Mouse (Mus musculus) midbrain, embryonic 12.5 days (tissue): ENCODE measurements around the gene Tmem201. TPM values are rescaled to one million over a fixed set of nuclear protein-coding genes. Genes with fewer than 3 reads are reported as not detected.

Source experiments
- ATAC-seq: fragments of 200-750 bp; cut with Nextera tagmentation; 2 replicates; pipeline ENCODE4 v1.8.0; 2017; ENCODE audit warnings: low read depth, moderate TSS enrichment, moderate library complexity; ENCODE audit not compliant: low FRiP score
- H3K27ac ChIP-seq: fragments of 300-500 bp; sonication (generic); replicated peaks from 2 replicates; pipeline ENCODE4 v1.5.1; 2016; ENCODE audit warnings: mild to moderate bottlenecking
- H3K27me3 ChIP-seq: fragments of 300-500 bp; sonication (generic); 2 replicates; pipeline ENCODE4 v1.6.1; 2016; ENCODE audit warnings: mild to moderate bottlenecking
- H3K36me3 ChIP-seq: fragments of 300-500 bp; sonication (generic); 2 replicates; pipeline ENCODE4 v1.6.1; 2016
- H3K4me1 ChIP-seq: fragments of 300-500 bp; sonication (generic); 2 replicates; pipeline ENCODE4 v1.6.1; 2016
- H3K4me2 ChIP-seq: fragments of 300-500 bp; sonication (generic); replicated peaks from 2 replicates; pipeline ENCODE4 v1.6.1; 2016; ENCODE audit warnings: mild to moderate bottlenecking, moderate library complexity
- H3K4me3 ChIP-seq: fragments of 300-500 bp; sonication (generic); 2 replicates; pipeline ENCODE4 v1.5.1; 2016; ENCODE audit warnings: mild to moderate bottlenecking
- H3K9ac ChIP-seq: fragments of 300-500 bp; sonication (generic); replicated peaks from 2 replicates; pipeline ENCODE4 v1.6.1; 2016; ENCODE audit warnings: mild to moderate bottlenecking, moderate library complexity
- H3K9me3 ChIP-seq: fragments of 300-500 bp; sonication (generic); 2 replicates; pipeline ENCODE4 v1.6.1; 2016; ENCODE audit warnings: mild to moderate bottlenecking
- WGBS: fragments of 180-500 bp; shearing (Covaris S2); methylation state at CpG from one replicate; pipeline ENCODE4 v1.1.7; 2016; 5-methylcytosine and 5-hydroxymethylcytosine counted together
- polyA plus RNA-seq: library from polyadenylated mRNA; unstranded; fragments of >200 nt; fragmentation: Nextera tagmentation; extraction: Ambion mirVana; gene quantifications from 2 replicates; pipeline ENCODE4 v1.2.1, GENCODE M21; 2016

The Tmem201 gene
- polyA plus RNA-seq, 1 experiment from 2014 or later = 39.3 TPM

DNA sequence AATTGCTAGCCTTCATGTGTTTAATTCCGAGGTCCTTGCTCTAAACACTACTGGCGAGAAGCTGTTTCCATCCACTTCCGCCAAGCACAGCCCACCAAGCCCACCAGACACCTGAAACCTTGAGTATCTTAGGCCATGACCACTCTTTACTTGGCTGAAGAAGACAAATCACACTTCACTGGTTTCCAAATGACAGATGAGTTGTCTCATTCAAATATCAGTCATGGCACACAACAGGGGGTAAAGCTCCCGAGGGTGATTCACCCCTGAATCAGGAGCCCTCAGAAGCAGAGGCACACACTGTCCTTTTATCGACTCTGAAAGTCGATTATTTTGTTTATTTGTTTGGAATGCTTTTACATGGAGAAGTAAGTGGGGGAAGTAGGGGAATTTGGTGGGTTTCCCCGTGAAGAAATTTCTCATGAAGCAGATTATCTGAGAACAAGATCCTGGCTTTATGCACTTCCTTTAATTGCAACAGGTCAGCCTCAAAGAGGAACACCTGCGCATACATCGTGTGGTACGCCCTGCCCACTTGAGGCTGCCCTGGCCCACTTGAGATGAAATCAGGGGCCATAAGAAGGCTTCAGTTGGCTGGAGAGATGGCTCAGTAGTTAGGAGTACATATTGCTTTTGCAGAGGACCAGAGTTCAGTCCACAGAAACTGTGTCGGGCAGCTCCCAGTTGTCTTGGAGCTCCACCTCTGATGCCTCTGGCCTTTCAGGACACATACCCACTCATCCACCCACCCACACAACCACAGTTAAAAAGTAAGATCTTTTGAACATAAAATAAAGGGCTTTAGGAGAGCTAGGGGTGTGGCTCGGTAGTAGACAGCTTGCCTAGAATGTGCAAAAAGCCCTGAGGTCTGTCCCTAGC, 47.8 kb downstream of the Tmem201 start:
- ATAC-seq = no peak
- WGBS = 83% methylated on average over 12 of the region's 12 CpGs
- no peak overlapping the region for H3K9ac ChIP-seq
- H3K4me2 ChIP-seq = no peak overlapping the region
- no peak overlapping the region for H3K4me3 ChIP-seq
- H3K4me1 ChIP-seq = no peaks in the 10 kb centered on the region
- no peaks in the 10 kb centered on the region for H3K9me3 ChIP-seq
- no peaks in the 10 kb centered on the region; the same call in 1 of the 2 replicates for H3K27me3 ChIP-seq
- no peaks in the 10 kb centered on the region for H3K36me3 ChIP-seq
- H3K27ac ChIP-seq = no peak overlapping the region

DNA sequence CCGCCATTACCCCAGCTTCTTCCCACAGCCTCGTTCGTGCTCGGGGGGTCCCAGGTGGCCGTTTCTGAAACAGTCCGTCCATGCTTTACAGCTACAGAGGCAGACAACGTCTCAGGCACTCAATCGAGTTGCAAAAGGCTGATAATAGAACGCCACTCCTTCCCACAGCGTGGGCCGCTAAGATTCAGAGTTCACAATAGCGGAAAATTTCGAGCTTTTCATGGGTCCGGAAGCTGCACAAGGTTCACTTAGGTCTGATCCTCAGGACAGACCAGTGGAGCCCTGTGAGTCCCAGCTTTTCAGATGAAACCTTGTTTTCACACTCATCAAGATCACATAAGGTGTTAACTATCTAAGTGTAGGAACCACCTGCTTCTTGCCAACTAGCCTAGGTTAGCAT, 49.0 kb downstream of the Tmem201 start:
- H3K4me2 ChIP-seq = no peak overlapping the region
- WGBS = 84% methylated on average over 14 of the region's 14 CpGs
- no peaks in the 10 kb centered on the region for H3K4me1 ChIP-seq
- no peaks in the 10 kb centered on the region for H3K36me3 ChIP-seq
- no peak overlapping the region for H3K4me3 ChIP-seq
- H3K27ac ChIP-seq = no peak overlapping the region
- no peaks in the 10 kb centered on the region; the same call in 1 of the 2 replicates for H3K27me3 ChIP-seq
- no peaks in the 10 kb centered on the region for H3K9me3 ChIP-seq
- ATAC-seq = no peak
- no peak overlapping the region for H3K9ac ChIP-seq

DNA sequence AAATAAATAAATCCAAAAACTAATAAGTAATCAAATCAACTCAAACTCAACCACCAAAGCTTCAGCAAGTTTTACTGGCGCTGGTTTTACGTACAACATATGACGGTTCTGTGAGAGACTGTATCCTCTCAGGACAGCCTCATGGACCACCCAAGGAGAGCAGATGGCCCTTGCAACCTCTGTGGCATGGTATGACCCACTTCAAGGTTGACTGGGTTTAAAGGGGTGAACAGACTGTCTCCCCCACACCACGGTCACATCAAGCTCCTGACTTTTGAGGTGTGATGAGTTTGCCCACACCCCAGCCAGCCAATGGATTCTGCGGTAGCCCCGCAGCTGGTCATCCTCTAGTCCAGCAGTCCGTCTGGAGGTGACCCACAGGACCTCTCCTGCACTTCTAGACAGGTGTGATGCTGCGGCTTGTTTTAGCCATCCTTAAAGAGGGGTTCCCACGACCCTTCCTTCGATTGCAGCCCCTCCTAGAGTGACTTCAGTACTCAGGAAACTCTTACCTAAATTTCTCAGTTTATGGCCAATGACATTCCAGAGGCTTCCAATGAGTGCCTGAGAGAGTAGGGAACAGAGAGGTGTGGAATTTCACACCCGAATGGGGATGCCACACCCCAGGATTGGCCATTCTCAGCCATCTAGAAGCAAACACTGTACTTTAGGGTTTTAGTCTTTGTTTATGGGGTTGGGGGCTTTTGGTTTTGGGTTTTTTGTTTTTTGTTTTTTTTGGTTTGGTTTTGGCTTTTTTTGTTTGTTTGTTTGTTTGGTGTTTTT, 52.8 kb downstream of the Tmem201 start:
- H3K27me3 ChIP-seq = no peaks in the 10 kb centered on the region; the same call in 1 of the 2 replicates
- no peak overlapping the region for H3K27ac ChIP-seq
- no peak overlapping the region for H3K9ac ChIP-seq
- 84% methylated on average over 11 of the region's 11 CpGs for WGBS
- no peaks in the 10 kb centered on the region for H3K36me3 ChIP-seq
- H3K4me3 ChIP-seq = no peak overlapping the region
- ATAC-seq = no peak
- H3K4me2 ChIP-seq = no peak overlapping the region
- no peaks in the 10 kb centered on the region for H3K9me3 ChIP-seq
- H3K4me1 ChIP-seq = no peaks in the 10 kb centered on the region

DNA sequence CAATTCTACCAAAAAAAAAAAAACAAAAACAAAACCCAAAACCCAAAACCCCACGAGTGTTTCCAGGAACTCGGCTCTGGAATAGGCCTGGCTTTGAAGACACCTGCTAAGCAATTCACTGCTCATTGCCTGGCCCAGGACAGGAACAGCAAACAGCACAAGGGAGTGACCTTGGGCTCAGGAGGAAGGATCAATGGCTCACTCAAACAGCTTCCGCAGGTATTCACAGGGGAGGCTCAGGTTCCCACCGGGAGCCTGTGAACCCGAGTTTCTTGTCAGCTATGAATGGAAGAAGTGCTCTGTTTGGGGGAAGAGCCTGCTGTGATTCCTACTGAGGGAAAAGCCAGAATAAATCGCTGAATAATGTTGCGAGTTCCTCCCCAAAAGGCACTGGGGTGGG, 54.0 kb downstream of the Tmem201 start:
- Histone ChIP-seq H3K9ac (no peak overlapping the region), H3K36me3 (no peaks in the 10 kb centered on the region), H3K4me2 (no peak overlapping the region), H3K4me1 (no peaks in the 10 kb centered on the region), H3K27me3 (no peaks in the 10 kb centered on the region; the same call in 1 of the 2 replicates), H3K4me3 (no peak overlapping the region), H3K27ac (no peak overlapping the region), H3K9me3 (no peaks in the 10 kb centered on the region)
- no peak for ATAC-seq
- WGBS = 22% methylated on average over 7 of the region's 7 CpGs

DNA sequence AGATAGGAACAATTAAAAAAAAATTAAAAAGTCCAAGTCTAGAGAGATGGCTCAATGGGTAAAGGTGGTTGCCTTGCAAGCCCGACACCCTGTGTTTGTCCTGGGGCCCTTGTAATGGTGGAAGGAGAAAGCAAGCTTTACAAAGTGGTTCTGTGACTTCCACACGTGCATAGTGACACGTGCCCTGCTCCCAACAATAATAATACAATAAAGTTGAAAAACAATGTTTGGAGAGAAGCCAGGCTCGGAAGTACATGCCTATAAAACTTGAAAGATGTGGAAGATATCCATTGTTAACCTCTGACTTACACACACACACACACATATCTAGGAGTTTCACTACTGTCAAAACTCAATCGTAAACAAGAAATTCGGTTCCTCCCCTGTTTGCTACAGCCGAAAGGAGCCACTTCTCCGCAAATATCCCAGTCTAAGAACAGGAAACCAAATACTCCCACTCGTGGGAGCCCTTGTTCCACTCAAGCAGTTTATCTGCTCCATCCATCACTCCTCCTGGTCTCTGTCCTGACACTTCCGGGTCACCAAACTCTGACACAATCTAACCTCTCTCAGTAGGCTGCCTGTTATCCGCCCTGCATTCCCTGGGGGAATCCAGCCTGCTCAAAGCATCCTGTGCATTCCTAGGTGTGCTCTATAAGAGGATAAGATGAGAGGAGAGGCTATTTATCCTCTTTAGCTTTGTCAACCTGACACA, 58.6 kb downstream of the Tmem201 start:
- Histone ChIP-seq H3K27me3 (peaks cover 16% of the 10 kb centered on the region), H3K4me1 (peaks cover 4% of the 10 kb centered on the region; the same call in 1 of the 2 replicates), H3K9me3 (no peaks in the 10 kb centered on the region), H3K27ac (no peak overlapping the region), H3K4me3 (no peak overlapping the region), H3K4me2 (no peak overlapping the region), H3K36me3 (no peaks in the 10 kb centered on the region), H3K9ac (no peak overlapping the region)
- ATAC-seq = no peak
- 80% methylated on average over 11 of the region's 11 CpGs for WGBS

DNA sequence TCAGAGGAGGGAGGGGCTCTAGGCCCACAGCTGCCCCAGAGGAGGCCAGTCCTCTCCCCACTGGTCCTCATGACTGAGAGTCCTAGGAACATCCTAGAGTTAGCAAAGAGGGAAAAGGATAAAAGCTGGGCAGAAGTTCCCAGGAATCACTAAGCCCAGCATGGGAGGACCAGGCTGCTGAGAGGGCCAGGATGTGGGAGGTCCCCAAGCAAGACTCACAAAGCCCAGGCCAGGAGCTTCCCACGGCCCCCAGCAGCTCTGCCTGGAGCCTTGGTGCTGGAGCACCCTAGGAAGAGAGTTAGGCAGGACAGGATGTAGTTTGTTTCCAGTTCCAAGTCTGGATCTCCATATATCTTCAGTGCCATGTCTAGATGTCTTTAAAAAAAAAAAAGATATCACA, 59.8 kb downstream of the Tmem201 start:
- no peaks in the 10 kb centered on the region for H3K36me3 ChIP-seq
- WGBS = 73% methylated on average over 1 of the region's 1 CpGs
- no peak overlapping the region for H3K27ac ChIP-seq
- ATAC-seq = no peak
- peaks cover 23% of the 10 kb centered on the region for H3K27me3 ChIP-seq
- H3K4me2 ChIP-seq = no peak overlapping the region
- peaks cover 4% of the 10 kb centered on the region; the same call in 1 of the 2 replicates for H3K4me1 ChIP-seq
- H3K9me3 ChIP-seq = no peaks in the 10 kb centered on the region
- H3K4me3 ChIP-seq = no peak overlapping the region
- H3K9ac ChIP-seq = no peak overlapping the region

DNA sequence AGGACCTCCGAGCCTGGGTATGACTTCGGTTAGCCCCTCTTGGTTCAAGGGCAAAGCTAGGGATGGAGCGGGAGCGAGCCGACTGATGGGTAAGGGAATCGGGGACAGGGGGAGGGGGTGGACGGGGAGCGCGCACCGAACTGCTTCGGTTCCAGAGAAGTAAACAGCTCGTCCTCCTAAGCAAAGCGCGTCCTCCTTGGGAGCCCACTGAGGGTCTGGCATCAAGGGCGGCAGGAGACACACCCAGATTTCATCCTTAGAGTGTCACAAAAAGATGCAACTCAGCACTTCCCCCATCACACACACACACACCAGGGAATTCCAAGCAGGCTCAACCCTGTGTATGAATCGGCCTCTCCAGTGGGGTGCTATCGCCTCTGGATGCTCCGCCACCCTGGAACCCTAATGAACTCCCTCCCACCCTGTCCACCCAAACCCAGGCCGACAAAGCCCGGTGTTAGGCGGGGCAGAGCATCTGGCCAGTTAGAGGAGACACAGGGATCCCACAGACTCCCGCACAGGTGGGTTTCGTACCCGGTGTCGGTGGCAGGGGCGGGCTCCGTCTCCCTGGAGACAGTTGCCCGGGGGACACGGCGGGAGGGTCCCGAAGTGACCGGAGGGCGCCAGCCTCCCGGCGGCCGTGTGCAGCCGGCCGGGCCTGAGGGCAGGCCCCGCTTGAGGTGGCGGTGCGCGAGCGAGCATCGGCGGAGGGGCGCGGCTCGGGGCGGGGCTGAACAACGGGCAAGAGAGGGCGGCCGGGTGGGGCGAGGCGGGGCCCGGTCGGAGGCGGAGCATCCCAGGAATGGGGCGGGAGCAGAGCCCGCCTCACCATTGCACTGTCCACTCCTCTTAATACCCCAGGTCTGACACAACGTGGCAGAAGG, 62.2 kb downstream of the Tmem201 start:
- Histone ChIP-seq H3K9ac (peak overlapping the region; percentile 52), H3K27ac (peak overlapping the region; percentile 11), H3K4me1 (peaks cover 4% of the 10 kb centered on the region; the same call in 1 of the 2 replicates), H3K4me2 (peak overlapping the region; percentile 64), H3K36me3 (no peaks in the 10 kb centered on the region), H3K27me3 (peaks cover 23% of the 10 kb centered on the region), H3K4me3 (peak overlapping the region; percentile 50), H3K9me3 (peaks cover 3% of the 10 kb centered on the region; the same call in 1 of the 2 replicates)
- under 1% methylated on average over 60 of the region's 60 CpGs for WGBS
- peak; percentile 94 for ATAC-seq

DNA sequence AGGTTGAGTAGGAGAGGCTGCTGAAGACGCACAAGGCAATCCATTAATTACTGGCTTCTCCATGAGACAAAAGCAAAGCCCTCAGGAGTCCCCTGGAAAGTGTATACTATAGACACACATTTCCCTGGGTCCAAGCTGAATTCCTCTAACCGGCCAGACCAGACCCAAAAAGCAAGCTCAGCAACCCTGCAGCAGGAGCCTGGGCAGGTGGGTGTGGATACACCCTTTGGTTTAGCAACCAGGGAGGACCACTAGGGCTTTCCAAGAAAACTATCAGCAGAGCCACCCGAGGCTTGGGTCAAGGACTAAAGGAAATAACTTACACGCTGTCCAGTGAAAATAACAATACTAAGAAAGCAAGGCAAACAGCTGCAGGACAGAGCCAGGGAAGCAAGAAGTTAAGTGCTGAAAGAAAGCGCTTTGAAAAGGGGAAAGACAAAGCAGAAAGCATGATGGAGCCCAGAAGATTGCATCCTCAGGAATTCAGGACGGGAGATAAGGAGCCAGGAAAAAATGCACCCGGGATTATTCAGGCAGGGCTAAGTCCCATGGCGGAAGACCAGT, 62.9 kb downstream of the Tmem201 start:
- ATAC-seq = no peak
- Histone ChIP-seq H3K27ac (peak overlapping the region; percentile 11; the same call in 1 of the 2 replicates), H3K9me3 (peaks cover 3% of the 10 kb centered on the region; the same call in 1 of the 2 replicates), H3K4me1 (peaks cover 4% of the 10 kb centered on the region; the same call in 1 of the 2 replicates), H3K4me2 (peak overlapping the region; percentile 64), H3K27me3 (peaks cover 23% of the 10 kb centered on the region), H3K4me3 (peak overlapping the region; percentile 50), H3K9ac (peak overlapping the region; percentile 52), H3K36me3 (no peaks in the 10 kb centered on the region)
- 10% methylated on average over 8 of the region's 8 CpGs for WGBS

DNA sequence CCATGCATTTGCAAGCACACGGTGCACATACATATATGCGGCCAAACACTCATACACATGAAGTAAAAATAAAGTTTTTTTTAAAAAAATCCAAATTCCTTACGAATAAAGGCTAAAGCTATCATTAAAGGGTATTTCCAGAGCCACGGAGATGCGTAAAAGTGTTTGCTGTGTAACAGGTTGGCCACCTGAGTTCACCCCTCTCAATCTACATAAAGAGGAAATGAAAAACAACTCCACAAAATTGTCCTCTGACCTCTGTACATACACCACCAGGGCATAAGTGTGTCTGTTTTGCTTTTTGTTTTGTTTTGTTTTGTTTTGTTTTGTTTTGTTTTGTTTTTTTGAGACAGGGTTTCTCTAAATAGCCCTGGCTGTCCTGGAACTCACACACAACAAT, 65.1 kb downstream of the Tmem201 start:
- ATAC-seq = no peak
- Histone ChIP-seq H3K4me1 (peaks cover 4% of the 10 kb centered on the region; the same call in 1 of the 2 replicates), H3K27me3 (peaks cover 23% of the 10 kb centered on the region), H3K27ac (no peak overlapping the region), H3K4me3 (no peak overlapping the region), H3K9ac (no peak overlapping the region), H3K9me3 (peaks cover 3% of the 10 kb centered on the region; the same call in 1 of the 2 replicates), H3K4me2 (no peak overlapping the region), H3K36me3 (no peaks in the 10 kb centered on the region)
- 94% methylated on average over 5 of the region's 5 CpGs for WGBS

DNA sequence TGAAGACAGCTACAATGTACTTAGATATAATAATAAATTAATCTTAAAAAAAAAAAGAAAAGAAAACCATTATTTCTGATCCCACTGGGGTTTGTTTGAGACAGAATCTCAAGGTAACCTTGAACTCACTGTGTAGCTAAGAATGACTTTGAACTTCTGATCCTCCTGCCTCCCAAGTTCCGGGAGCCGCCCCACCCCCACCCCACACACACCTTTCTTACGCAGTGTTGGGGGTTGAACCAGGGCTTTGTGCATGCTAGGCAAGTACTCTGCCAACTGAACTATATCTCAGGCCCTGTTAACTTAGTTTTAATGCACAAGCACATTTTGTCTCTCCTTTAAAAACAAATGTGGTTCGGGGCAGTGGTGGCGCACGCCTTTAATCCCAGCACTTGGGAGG, 66.7 kb downstream of the Tmem201 start:
- WGBS = 94% methylated on average over 6 of the region's 6 CpGs
- ATAC-seq = no peak
- peaks cover 19% of the 10 kb centered on the region for H3K27me3 ChIP-seq

More for the DNA sequence above, 66.7 kb downstream of the Tmem201 start:
- 0 out of 2 replicates have a peak, but pooled peaks cover 1% of the 10 kb centered on the region for H3K4me1 ChIP-seq
- no peak overlapping the region for H3K27ac ChIP-seq
- H3K4me3 ChIP-seq = no peak overlapping the region
- H3K4me2 ChIP-seq = no peak overlapping the region
- H3K9ac ChIP-seq = no peak overlapping the region
- H3K9me3 ChIP-seq = peaks cover 3% of the 10 kb centered on the region; the same call in 1 of the 2 replicates
- H3K36me3 ChIP-seq = no peaks in the 10 kb centered on the region
